Mouse (Mus musculus): Measurements from ENCODE around the gene Sec14l1.
"Not testable (repeated sequence)": the region's sequence is repeated elsewhere in the genome, so short reads cannot be mapped to it uniquely, and the experiment has no call there.

Gene Sec14l1

GRCm38 (mm10) chr11:117114592-117115345, at the start of gene Sec14l1:
TSS of gene Sec14l1 (plus strand) at chr11:117115168.
- DNase-seq (ENCODE audit: low read depth, low spot score): peak; percentile 97

- DNase-seq (ENCODE audit: low read depth, low spot score): not testable (repeated sequence)
Measured at GRCm38 (mm10) chr11:117065602-117066001, 49.4 kb upstream of the Sec14l1 start.

GRCm38 (mm10) chr11:117066738-117067137, 48.2 kb upstream of the Sec14l1 start:
- DNase-seq (ENCODE audit: low read depth, low spot score): no peak

- no peak for DNase-seq (ENCODE audit: low read depth, low spot score)
Measured at GRCm38 (mm10) chr11:117068332-117068731, 46.6 kb upstream of the Sec14l1 start.

- DNase-seq (ENCODE audit: low read depth, low spot score): no peak
Measured at GRCm38 (mm10) chr11:117069027-117069426, 45.9 kb upstream of the Sec14l1 start.

- no peak for DNase-seq (ENCODE audit: low read depth, low spot score)
Measured at GRCm38 (mm10) chr11:117070711-117071110, 44.3 kb upstream of the Sec14l1 start.

- DNase-seq (ENCODE audit: low read depth, low spot score): peak; percentile 84
Measured at GRCm38 (mm10) chr11:117072128-117072527, 42.8 kb upstream of the Sec14l1 start.

GRCm38 (mm10) chr11:117073426-117073825, 41.5 kb upstream of the Sec14l1 start:
- DNase-seq (ENCODE audit: low read depth, low spot score): no peak

- peak; percentile 88 for DNase-seq (ENCODE audit: low read depth, low spot score)
Measured at GRCm38 (mm10) chr11:117076576-117077196, 38.3 kb upstream of the Sec14l1 start.

GRCm38 (mm10) chr11:117077227-117077626, 37.7 kb upstream of the Sec14l1 start:
- DNase-seq (ENCODE audit: low read depth, low spot score): no peak

GRCm38 (mm10) chr11:117077902-117078301, 37.1 kb upstream of the Sec14l1 start:
- no peak for DNase-seq (ENCODE audit: low read depth, low spot score)

- DNase-seq (ENCODE audit: low read depth, low spot score): no peak
Measured at GRCm38 (mm10) chr11:117078637-117079240, 36.2 kb upstream of the Sec14l1 start.

GRCm38 (mm10) chr11:117079651-117080190, 35.2 kb upstream of the Sec14l1 start:
- DNase-seq (ENCODE audit: low read depth, low spot score): no peak

- no peak for DNase-seq (ENCODE audit: low read depth, low spot score)
Measured at GRCm38 (mm10) chr11:117080209-117080608, 34.8 kb upstream of the Sec14l1 start.

GRCm38 (mm10) chr11:117081165-117082064, 33.6 kb upstream of the Sec14l1 start:
- peak; percentile 88 for DNase-seq (ENCODE audit: low read depth, low spot score)

GRCm38 (mm10) chr11:117082353-117082934, 32.5 kb upstream of the Sec14l1 start:
- no peak for DNase-seq (ENCODE audit: low read depth, low spot score)

- no peak for DNase-seq (ENCODE audit: low read depth, low spot score)
Measured at GRCm38 (mm10) chr11:117083052-117083881, 31.7 kb upstream of the Sec14l1 start.

GRCm38 (mm10) chr11:117083882-117084260, 31.1 kb upstream of the Sec14l1 start:
- DNase-seq (ENCODE audit: low read depth, low spot score): not testable (repeated sequence)

GRCm38 (mm10) chr11:117086215-117086614, 28.8 kb upstream of the Sec14l1 start:
- no peak for DNase-seq (ENCODE audit: low read depth, low spot score)
